Mouse (Mus musculus) stomach, embryonic 15.5 days (tissue): ENCODE data around the gene Dock4. TPM values are rescaled to one million over a fixed set of nuclear protein-coding genes. Genes with fewer than 3 reads are reported as not detected.

ENCODE experiments used
- ATAC-seq: fragments of 200-750 bp; cut with Nextera tagmentation; 2 replicates; pipeline ENCODE4 v1.8.0; 2017; ENCODE audit warnings: low read depth, moderate number of reproducible peaks, moderate TSS enrichment; ENCODE audit not compliant: insufficient read depth, low FRiP score
- H3K27ac ChIP-seq: fragments of 300-500 bp; sonication (generic); 2 replicates; pipeline ENCODE4 v1.5.1; 2015; ENCODE audit warnings: mild to moderate bottlenecking, inconsistent platforms
- H3K27me3 ChIP-seq: fragments of 300-500 bp; sonication (generic); replicated peaks from 2 replicates; pipeline ENCODE4 v1.6.1; 2015; ENCODE audit warnings: inconsistent platforms
- H3K36me3 ChIP-seq: fragments of 300-500 bp; sonication (generic); 2 replicates; pipeline ENCODE4 v1.6.1; 2015; ENCODE audit warnings: inconsistent platforms
- H3K4me1 ChIP-seq: fragments of 300-500 bp; sonication (generic); 2 replicates; pipeline ENCODE4 v1.6.1; 2015; ENCODE audit warnings: inconsistent platforms
- H3K4me2 ChIP-seq: fragments of 300-500 bp; sonication (generic); 2 replicates; pipeline ENCODE4 v1.6.1; 2015; ENCODE audit warnings: mild to moderate bottlenecking, inconsistent platforms
- H3K4me3 ChIP-seq: fragments of 300-500 bp; sonication (generic); replicated peaks from 2 replicates; pipeline ENCODE4 v1.5.1; 2015; ENCODE audit warnings: inconsistent platforms
- H3K9ac ChIP-seq: fragments of 300-500 bp; sonication (generic); 2 replicates; pipeline ENCODE4 v1.6.1; 2015; ENCODE audit warnings: inconsistent platforms
- H3K9me3 ChIP-seq: fragments of 300-500 bp; sonication (generic); 2 replicates; pipeline ENCODE4 v1.6.1; 2016; ENCODE audit warnings: inconsistent platforms
- WGBS: fragments of 180-500 bp; shearing (Covaris S2); methylation state at CpG from one replicate; pipeline ENCODE4 v1.1.7; 2015; 5-methylcytosine and 5-hydroxymethylcytosine counted together
- polyA plus RNA-seq: library from polyadenylated mRNA; unstranded; fragments of >200 nt; fragmentation: Nextera tagmentation; extraction: Ambion mirVana; gene quantifications from 2 replicates; pipeline ENCODE4 v1.2.1, GENCODE M21; 2015

Dock4 gene
- polyA plus RNA-seq, 1 experiment from 2014 or later, result 7.8 TPM

DNA sequence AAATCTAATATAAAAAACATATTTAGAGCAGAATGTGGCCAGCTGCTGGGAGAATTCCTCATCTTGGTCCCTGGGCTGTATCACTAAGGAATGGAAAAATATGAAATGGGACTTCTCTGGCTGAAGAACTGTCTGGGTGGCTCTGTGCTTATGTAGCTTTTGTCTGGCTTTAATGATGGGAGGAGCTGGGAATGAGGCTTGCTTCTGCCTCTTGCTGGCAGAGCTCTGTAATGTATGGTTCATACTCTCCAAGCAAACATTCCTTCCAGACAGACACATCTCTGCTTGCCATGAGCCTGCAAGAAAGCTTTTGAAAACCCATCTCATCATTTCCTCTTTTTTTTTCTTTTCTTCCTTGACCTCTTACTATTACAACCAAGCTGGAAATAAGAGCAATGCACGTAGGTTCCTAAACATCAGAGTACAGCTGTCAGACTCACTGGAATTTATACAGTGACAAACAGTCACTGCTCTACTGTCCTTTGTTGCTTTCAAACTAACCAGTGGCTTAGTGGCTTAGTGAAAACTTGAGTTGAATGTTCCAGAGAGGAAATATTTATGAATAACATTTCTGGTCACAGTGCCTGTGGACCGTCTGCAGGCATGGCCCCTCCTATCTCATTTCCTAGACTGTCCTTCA lies 248.4 kb downstream of the Dock4 start:
- H3K27me3 ChIP-seq, result no peaks in the 10 kb centered on the region
- peak overlapping the region; percentile 65 for H3K27ac ChIP-seq
- H3K4me2 ChIP-seq, result no peak overlapping the region
- no peaks in the 10 kb centered on the region for H3K4me1 ChIP-seq
- ATAC-seq, result peak; percentile 27; the same call in 1 of the 2 replicates
- no peak overlapping the region for H3K4me3 ChIP-seq
- H3K9me3 ChIP-seq, result no peaks in the 10 kb centered on the region
- no peak overlapping the region for H3K9ac ChIP-seq
- no peaks in the 10 kb centered on the region for H3K36me3 ChIP-seq
- WGBS, result 32% methylated on average over 2 of the region's 2 CpGs

DNA sequence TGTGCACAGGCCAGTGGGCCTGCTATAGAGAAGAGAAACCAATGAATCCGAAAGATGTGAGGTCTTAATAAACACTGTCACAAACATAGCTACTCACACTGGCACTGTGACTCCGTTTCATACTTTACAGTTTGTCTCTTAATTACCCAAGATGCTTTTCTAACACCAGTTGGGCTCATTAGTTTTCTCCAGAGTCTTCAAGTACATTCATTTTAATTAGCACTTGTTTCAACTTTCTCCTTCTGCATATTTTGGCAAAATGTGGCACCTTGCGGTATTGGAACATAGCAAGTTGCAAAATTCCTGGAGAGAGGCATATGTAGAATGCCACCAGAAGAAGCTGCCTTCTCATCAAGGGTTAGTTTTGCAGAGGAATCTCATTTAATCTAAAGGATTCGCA lies 252.6 kb downstream of the Dock4 start:
- Histone ChIP-seq H3K4me3 (no peak overlapping the region), H3K36me3 (no peaks in the 10 kb centered on the region), H3K4me2 (no peak overlapping the region), H3K4me1 (no peaks in the 10 kb centered on the region), H3K27ac (no peak overlapping the region), H3K27me3 (no peaks in the 10 kb centered on the region), H3K9me3 (no peaks in the 10 kb centered on the region), H3K9ac (no peak overlapping the region)
- no peak for ATAC-seq
- WGBS, result 93% methylated on average over 4 of the region's 4 CpGs

DNA sequence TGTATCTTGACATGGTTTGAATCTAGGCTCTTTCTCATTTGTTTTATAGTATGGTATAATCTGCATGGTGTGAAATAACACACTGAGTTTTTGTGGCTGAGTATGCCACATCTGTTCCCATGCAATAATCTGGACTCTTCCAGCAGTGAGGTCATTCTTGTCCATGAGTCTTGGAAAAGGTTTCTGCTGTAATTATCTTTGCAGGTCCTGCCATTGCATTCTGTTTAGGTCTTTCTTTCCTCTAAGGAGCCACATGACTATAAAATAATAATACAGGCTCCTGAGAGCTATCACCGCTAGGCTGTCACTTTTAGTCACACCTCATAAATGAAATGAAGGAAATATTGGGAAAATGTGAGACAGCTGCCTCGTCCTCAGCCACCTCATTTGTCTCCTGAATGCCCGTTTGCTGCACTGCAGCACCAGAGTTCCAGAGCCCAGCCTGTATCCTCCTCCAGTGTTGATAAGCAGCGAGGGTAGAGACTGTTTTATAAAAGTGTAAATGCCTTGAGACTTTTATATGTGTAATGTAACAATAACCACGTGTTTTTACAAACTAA lies 256.6 kb downstream of the Dock4 start:
- H3K4me1 ChIP-seq, result no peaks in the 10 kb centered on the region
- 81% methylated on average over 5 of the region's 5 CpGs for WGBS
- H3K36me3 ChIP-seq, result no peaks in the 10 kb centered on the region
- H3K27ac ChIP-seq, result no peak overlapping the region
- no peak overlapping the region for H3K4me2 ChIP-seq
- H3K4me3 ChIP-seq, result no peak overlapping the region
- ATAC-seq, result no peak
- H3K9me3 ChIP-seq, result no peaks in the 10 kb centered on the region
- H3K9ac ChIP-seq, result no peak overlapping the region
- H3K27me3 ChIP-seq, result no peaks in the 10 kb centered on the region

DNA sequence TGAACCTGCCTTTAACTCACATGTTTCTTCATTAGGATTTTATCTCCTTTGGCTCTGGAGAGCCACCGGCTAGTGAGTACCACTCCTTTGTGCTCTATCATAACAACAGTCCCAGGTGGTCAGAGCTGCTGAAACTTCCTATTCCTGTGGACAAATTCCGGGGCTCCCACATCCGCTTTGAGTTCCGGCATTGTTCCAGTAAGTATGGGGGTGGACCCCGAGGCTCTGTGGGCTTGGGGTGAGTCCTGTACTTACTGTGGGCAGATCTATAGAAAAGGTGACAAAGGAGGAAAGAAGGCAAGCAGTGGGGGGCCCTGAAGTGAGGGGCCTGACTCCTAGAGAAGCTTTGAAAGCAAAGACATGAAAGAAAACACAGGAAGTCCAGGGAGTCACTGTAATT lies 258.5 kb downstream of the Dock4 start:
- H3K9ac ChIP-seq, result no peak overlapping the region
- no peak for ATAC-seq
- no peaks in the 10 kb centered on the region for H3K9me3 ChIP-seq
- no peak overlapping the region for H3K4me3 ChIP-seq
- H3K4me1 ChIP-seq, result no peaks in the 10 kb centered on the region
- 65% methylated on average over 5 of the region's 5 CpGs for WGBS
- H3K27me3 ChIP-seq, result no peaks in the 10 kb centered on the region
- no peak overlapping the region for H3K4me2 ChIP-seq
- no peaks in the 10 kb centered on the region for H3K36me3 ChIP-seq
- no peak overlapping the region for H3K27ac ChIP-seq

DNA sequence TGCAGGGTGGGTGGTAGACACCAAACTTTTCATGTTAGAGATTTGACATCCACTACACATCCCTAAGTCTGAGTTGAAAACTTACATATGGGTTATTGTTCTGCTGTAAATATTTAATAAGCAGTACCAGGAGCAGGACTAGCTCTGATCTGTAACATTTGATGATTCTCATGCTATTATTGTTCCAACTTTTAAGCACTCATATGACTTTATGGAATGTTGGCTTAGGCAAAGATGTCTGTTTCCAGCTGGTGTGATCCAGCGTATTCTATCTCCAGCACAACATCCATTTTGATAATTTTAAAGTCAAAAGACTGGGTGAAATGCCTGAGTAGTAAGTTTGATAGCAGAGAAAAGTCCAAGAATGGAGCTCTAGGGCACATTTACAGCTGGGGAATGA lies 261.4 kb downstream of the Dock4 start:
- Histone ChIP-seq H3K36me3 (no peaks in the 10 kb centered on the region), H3K4me3 (no peak overlapping the region), H3K9me3 (no peaks in the 10 kb centered on the region), H3K27ac (no peak overlapping the region), H3K4me1 (no peaks in the 10 kb centered on the region), H3K27me3 (no peaks in the 10 kb centered on the region), H3K4me2 (no peak overlapping the region), H3K9ac (no peak overlapping the region)
- ATAC-seq, result 0 out of 2 replicates have a peak, but pooled peaks have one; percentile 22
- 36% methylated on average over 1 of the region's 1 CpGs for WGBS

DNA sequence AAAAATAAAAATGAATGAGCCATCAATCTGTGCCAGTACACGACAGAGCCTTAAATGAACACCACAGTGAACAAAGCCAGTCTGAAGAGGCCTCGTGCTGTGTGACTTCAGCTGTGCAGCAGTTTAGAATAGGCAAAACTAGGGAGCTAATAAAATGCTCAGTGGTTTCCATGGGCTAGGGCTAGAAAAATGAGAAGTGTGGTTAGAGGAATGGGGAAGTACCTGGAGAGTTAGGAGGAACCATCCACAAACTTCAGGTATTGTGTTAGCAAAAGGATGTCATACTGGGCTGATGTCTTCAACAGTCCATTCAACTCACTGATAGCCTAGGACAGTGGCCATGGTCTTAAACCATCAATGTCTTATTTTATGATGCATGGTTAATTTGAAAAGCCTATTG lies 263.3 kb downstream of the Dock4 start:
- Histone ChIP-seq H3K9ac (no peak overlapping the region), H3K4me2 (no peak overlapping the region), H3K27me3 (no peaks in the 10 kb centered on the region), H3K9me3 (no peaks in the 10 kb centered on the region), H3K4me1 (no peaks in the 10 kb centered on the region), H3K4me3 (no peak overlapping the region), H3K36me3 (no peaks in the 10 kb centered on the region), H3K27ac (no peak overlapping the region)
- WGBS, result 75% methylated on average over 2 of the region's 2 CpGs
- no peak for ATAC-seq

DNA sequence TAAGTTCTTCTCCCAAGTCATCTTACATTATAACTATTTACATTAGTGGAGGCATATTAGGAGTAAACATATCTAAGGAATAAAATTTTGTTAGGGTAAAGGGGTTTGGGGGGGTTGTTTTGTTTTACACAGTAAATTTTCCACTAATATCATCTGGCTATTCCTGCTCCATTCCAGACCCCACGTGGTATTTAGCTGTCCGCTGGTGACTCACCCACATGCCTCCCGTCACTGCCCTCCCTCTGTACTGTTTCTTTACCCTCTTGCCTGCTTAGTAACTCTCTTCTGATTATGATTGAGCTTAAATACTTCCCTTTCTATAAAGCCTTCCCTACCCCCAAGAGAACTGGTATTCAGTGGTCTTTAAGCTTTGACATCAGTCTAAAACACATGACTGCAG lies 266.5 kb downstream of the Dock4 start:
- no peaks in the 10 kb centered on the region for H3K36me3 ChIP-seq
- no peak overlapping the region for H3K27ac ChIP-seq
- no peak overlapping the region for H3K9ac ChIP-seq
- no peak for ATAC-seq
- no peak overlapping the region for H3K4me2 ChIP-seq
- no peaks in the 10 kb centered on the region for H3K9me3 ChIP-seq
- H3K4me1 ChIP-seq, result no peaks in the 10 kb centered on the region
- WGBS, result 71% methylated on average over 3 of the region's 3 CpGs
- H3K27me3 ChIP-seq, result no peaks in the 10 kb centered on the region
- H3K4me3 ChIP-seq, result no peak overlapping the region

DNA sequence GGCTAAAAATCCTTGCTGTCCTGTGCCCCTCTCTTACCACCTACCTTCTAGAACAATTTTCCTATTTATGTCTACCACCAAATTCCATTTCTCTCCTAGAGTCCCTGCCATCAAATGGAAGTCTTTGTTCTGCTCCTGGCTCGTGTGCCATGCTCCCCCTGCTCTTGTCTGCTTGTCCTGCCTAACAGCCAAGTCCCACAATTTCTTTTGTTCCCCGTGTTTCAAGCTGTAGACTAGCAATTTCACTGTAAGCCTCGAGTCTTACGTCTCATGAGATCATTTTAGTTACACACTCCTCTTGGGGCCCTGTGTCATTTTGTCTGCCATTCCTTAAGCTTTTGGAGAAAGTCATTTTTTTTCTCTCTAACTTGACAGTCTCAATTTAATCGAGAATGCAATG lies 268.5 kb downstream of the Dock4 start:
- Histone ChIP-seq H3K9me3 (no peaks in the 10 kb centered on the region), H3K9ac (no peak overlapping the region), H3K4me2 (no peak overlapping the region), H3K4me3 (no peak overlapping the region), H3K4me1 (no peaks in the 10 kb centered on the region), H3K36me3 (no peaks in the 10 kb centered on the region), H3K27me3 (no peaks in the 10 kb centered on the region), H3K27ac (no peak overlapping the region)
- 65% methylated on average over 5 of the region's 5 CpGs for WGBS
- no peak for ATAC-seq

DNA sequence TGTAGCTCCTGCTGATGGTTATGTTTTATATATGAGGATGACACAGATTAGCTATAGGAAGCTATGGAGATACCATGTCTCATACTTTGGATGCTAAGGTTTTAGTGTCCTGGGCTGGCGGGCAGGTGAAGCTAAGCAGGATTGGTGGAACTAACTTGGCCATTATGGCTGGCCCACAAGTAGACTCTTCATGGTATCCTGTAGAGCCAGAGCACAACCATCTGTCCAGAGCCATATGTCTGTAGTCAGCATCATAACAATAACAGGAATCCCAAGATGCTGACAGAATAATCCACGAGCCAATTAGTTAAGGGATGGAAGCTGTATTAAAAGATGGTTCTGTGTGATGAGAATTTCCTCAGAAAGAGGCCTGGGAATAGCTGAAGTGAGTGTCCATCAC lies 269.4 kb downstream of the Dock4 start:
- Histone ChIP-seq H3K9me3 (no peaks in the 10 kb centered on the region), H3K36me3 (no peaks in the 10 kb centered on the region), H3K27ac (no peak overlapping the region), H3K4me1 (no peaks in the 10 kb centered on the region), H3K27me3 (no peaks in the 10 kb centered on the region), H3K4me2 (no peak overlapping the region), H3K9ac (no peak overlapping the region), H3K4me3 (no peak overlapping the region)
- ATAC-seq, result no peak
- WGBS, result 86% methylated on average over 2 of the region's 2 CpGs

DNA sequence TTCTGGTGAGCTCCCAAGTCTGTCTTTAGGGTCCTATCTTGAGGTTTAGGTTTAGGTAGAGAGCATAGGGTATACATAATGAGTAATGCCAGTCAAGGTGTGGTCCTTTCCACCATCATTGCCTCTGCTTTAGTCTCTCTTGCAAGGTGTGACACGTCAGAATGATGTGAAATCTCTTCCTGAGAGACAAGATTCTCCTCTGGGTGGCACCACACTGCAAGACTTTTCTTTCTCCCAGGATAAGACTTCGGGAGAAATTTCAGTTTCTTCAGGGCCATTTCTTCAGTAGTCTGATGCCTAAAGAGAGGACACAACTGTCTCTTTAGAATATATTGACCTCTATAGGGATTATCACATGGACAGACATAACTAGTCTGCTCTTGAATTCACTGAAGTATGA lies 282.6 kb downstream of the Dock4 start:
- Histone ChIP-seq H3K4me2 (no peak overlapping the region), H3K27ac (no peak overlapping the region), H3K9ac (no peak overlapping the region), H3K9me3 (no peaks in the 10 kb centered on the region), H3K36me3 (no peaks in the 10 kb centered on the region), H3K4me1 (no peaks in the 10 kb centered on the region), H3K4me3 (no peak overlapping the region), H3K27me3 (no peaks in the 10 kb centered on the region)
- ATAC-seq, result no peak
- 69% methylated on average over 2 of the region's 2 CpGs for WGBS

DNA sequence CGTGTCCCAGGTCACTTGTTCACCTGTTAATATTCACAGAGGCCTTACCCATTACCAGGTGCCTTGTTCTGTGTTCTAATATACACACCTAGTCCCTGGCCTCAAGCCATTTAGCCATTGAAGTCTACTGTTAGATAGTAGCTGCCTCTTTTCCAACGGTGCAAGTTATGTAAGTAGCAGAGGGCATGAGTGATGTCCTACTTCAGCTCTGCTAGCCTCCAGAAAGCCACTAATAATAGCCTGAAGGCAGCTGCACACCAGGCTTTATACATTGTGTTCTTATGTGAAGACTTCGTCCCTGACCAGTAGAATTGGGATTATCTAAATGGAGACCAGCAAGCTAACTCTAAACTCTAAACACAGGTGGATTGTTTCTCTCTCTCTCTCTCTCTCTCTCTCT lies 285.0 kb downstream of the Dock4 start:
- no peaks in the 10 kb centered on the region for H3K4me1 ChIP-seq
- 68% methylated on average over 3 of the region's 3 CpGs for WGBS

DNA sequence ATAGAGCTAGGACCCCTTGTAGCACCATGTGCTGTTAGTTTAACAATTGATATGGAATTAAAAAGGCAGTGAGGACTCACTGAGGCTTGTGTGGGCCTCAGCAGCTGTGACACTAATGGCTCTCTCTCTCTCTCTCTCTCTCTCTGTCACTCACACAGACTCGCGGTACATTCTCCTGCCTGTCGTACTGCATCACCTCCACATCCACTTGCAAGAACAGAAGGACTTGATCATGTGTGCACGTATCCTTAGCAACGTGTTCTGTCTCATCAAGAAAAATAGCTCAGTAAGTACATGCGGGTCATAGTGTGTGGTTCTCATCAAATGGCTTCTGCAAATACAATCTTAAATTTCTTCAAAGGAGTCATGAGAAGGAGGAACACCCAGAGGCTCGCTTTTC lies 299.7 kb downstream of the Dock4 start:
- no peaks in the 10 kb centered on the region for H3K36me3 ChIP-seq
- H3K4me1 ChIP-seq, result no peaks in the 10 kb centered on the region
- 81% methylated on average over 7 of the region's 7 CpGs for WGBS
- H3K4me2 ChIP-seq, result no peak overlapping the region
- H3K9ac ChIP-seq, result no peak overlapping the region
- H3K27me3 ChIP-seq, result no peaks in the 10 kb centered on the region
- no peak for ATAC-seq
- no peak overlapping the region for H3K4me3 ChIP-seq
- H3K9me3 ChIP-seq, result no peaks in the 10 kb centered on the region
- no peak overlapping the region for H3K27ac ChIP-seq

More for the DNA sequence above, 285.0 kb downstream of the Dock4 start:
- no peak overlapping the region for H3K4me2 ChIP-seq
- H3K9ac ChIP-seq, result no peak overlapping the region
- no peak overlapping the region for H3K27ac ChIP-seq
- no peaks in the 10 kb centered on the region for H3K9me3 ChIP-seq
- H3K36me3 ChIP-seq, result no peaks in the 10 kb centered on the region
- no peak for ATAC-seq
- no peaks in the 10 kb centered on the region for H3K27me3 ChIP-seq
- no peak overlapping the region for H3K4me3 ChIP-seq

DNA sequence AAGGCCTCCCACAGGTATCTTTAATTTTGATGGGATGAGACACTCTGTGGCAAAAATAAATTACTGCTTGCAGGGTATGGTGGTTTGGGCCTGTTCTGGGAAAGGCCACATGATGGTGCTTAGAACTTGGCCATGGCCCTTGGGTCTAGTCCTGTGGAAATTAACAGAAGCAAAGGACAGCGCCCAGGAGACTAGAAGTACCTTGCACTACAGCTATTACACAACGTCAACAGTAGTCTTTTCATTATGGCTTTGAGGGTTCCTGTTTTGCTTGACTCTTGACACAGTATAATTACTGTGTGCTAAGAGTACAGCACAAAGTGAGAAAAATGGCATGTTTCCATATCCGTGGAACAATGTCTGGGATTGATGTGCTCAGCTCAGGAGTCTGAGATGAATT lies 300.3 kb downstream of the Dock4 start:
- H3K4me1 ChIP-seq, result no peaks in the 10 kb centered on the region
- no peak for ATAC-seq
- H3K9me3 ChIP-seq, result no peaks in the 10 kb centered on the region
- 86% methylated on average over 3 of the region's 3 CpGs for WGBS
- H3K36me3 ChIP-seq, result no peaks in the 10 kb centered on the region
- no peak overlapping the region for H3K4me2 ChIP-seq
- no peaks in the 10 kb centered on the region for H3K27me3 ChIP-seq
- no peak overlapping the region for H3K9ac ChIP-seq
- no peak overlapping the region for H3K27ac ChIP-seq
- H3K4me3 ChIP-seq, result no peak overlapping the region
